Mouse (Mus musculus): Measurements from ENCODE around the gene Ncapd3. TPM values are rescaled to one million over a fixed set of nuclear protein-coding genes. Genes with fewer than 3 reads are reported as not detected.

Ncapd3 gene
- polyA plus RNA-seq, 1 experiment from 2014 or later, result 27.8 TPM

DNA sequence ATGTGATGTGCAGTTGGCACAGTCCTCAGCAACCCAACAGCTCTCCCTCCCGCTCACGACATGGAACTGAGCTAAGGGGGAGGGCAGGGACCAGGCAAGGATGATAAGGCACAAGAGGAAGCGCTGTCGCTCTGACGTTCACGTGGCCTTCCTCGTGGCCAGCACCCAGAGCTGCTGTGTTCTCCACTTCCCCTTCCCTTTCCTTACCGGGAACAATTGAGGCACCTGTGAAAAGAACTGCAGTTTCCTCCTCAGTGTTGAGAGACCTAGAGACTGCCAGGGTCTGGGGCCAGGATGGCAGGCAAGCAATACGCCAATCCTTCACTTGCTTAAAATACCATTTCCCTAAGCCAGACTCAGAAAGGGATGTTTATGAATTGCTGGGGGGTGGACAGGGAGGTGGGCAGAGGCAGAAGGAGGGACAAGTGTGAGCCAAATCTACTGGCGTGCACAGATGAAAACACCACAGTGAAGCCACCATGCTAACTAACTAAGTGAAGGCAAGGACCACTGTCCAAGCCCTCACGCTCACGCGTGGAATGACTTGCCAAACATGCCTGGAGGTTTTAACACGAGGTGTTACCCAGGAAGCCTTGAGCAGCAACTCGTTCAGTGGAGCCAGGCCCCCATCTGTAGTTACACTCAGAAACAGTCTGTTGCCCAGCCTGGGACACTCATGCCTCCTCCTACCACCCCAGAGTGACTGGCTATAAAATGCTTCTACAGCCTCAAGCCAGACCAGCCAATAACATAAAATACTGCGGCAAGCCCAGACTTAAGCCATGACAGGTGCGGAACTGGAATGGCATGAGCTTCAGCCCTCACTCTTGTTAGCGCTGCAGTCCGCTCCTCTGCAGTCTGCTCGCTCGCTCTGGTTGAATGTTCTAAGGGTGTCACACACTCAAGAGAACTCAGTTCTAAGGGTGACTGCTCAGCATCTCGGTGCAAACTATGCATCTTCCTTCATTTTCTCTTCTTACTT, 79.8 kb downstream of the Ncapd3 start:
- WGBS, result 80% methylated on average over 22 of the region's 22 CpGs
- Histone ChIP-seq H3K9me3 (replicated peaks) (no peaks in the 10 kb centered on the region), H3K27me3 (no peaks in the 10 kb centered on the region), H3K4me3 (no peak overlapping the region), H3K4me1 (peaks cover 6% of the 10 kb centered on the region; the same call in 1 of the 2 replicates), H3K27ac (no peak overlapping the region), H3K4me2 (replicated peaks) (no peak overlapping the region), H3K9ac (no peak overlapping the region), H3K36me3 (peaks cover 7% of the 10 kb centered on the region)
- ATAC-seq (ENCODE audit: low FRiP score), result no peak

- 73% methylated on average over 5 of the region's 5 CpGs for WGBS
- ATAC-seq (ENCODE audit: low FRiP score), result no peak
- no peak overlapping the region for H3K27ac ChIP-seq
Measured at GRCm38 (mm10) chr9:27110681-27111080, 80.7 kb downstream of the Ncapd3 start.

DNA sequence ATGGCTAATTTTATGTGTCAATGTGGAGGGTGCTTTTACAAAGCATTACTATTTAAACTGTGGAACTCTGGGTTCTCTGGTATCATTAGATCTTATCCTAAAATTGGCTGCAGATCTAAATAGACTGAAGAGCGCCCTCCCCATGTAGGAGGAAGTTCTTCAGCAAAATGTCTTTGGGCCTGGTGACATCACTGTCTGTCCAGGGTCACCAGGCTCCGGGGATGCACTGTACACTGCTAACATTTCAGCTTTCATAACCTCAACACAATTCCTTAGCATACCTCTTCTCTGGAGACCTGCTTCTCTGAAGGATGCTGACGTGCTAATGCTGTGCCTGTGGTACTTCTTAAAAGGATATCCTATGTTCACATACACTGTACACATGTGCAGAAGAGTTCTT, 81.8 kb downstream of the Ncapd3 start:
- no peak for ATAC-seq (ENCODE audit: low FRiP score)
- H3K27me3 ChIP-seq, result no peaks in the 10 kb centered on the region
- no peak overlapping the region for H3K4me3 ChIP-seq
- WGBS, result 90% methylated on average over 3 of the region's 3 CpGs
- H3K4me2 ChIP-seq (replicated peaks), result no peak overlapping the region
- H3K9me3 ChIP-seq (replicated peaks), result no peaks in the 10 kb centered on the region
- H3K9ac ChIP-seq, result no peak overlapping the region
- peaks cover 6% of the 10 kb centered on the region; the same call in 1 of the 2 replicates for H3K4me1 ChIP-seq
- H3K36me3 ChIP-seq, result no peaks in the 10 kb centered on the region
- H3K27ac ChIP-seq, result no peak overlapping the region

More at GRCm38 (mm10) chr9:27110681-27111080, 80.7 kb downstream of the Ncapd3 start:
- no peak overlapping the region for H3K4me3 ChIP-seq
- H3K4me1 ChIP-seq, result peaks cover 6% of the 10 kb centered on the region; the same call in 1 of the 2 replicates
- H3K4me2 ChIP-seq (replicated peaks), result no peak overlapping the region
- H3K27me3 ChIP-seq, result no peaks in the 10 kb centered on the region
- H3K9me3 ChIP-seq (replicated peaks), result no peaks in the 10 kb centered on the region
- H3K36me3 ChIP-seq, result no peaks in the 10 kb centered on the region
- no peak overlapping the region for H3K9ac ChIP-seq

DNA sequence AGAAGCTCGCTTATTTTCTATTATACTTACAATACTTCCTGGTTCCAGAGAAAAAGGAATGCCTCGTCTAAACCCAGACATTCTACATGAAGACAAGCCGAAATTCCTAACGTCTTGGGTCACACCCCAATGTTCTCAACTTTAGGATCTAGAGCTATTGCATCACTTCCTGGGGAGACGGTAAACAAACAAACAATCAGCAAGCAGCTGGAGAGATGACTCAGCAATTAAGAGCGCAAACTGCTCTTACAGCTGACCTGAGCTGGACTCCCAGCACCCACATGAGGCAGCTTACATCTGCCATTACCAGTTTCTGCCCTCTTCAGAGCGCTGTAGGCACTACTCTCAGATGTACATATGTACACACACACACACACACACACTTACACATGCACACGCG, 91.3 kb downstream of the Ncapd3 start:
- ATAC-seq (ENCODE audit: low FRiP score), result no peak
- no peak overlapping the region for H3K27ac ChIP-seq
- 88% methylated on average over 9 of the region's 9 CpGs for WGBS
- H3K9me3 ChIP-seq (replicated peaks), result no peaks in the 10 kb centered on the region
- no peak overlapping the region for H3K9ac ChIP-seq
- no peak overlapping the region for H3K4me2 ChIP-seq (replicated peaks)
- H3K4me1 ChIP-seq, result peaks cover 23% of the 10 kb centered on the region
- no peaks in the 10 kb centered on the region for H3K36me3 ChIP-seq
- no peak overlapping the region for H3K4me3 ChIP-seq
- no peaks in the 10 kb centered on the region for H3K27me3 ChIP-seq

- no peaks in the 10 kb centered on the region for H3K36me3 ChIP-seq
- H3K4me1 ChIP-seq, result peaks cover 23% of the 10 kb centered on the region
- 91% methylated on average over 4 of the region's 4 CpGs for WGBS
- no peak overlapping the region for H3K9ac ChIP-seq
- H3K4me2 ChIP-seq (replicated peaks), result no peak overlapping the region
- ATAC-seq (ENCODE audit: low FRiP score), result no peak
- H3K27ac ChIP-seq, result no peak overlapping the region
- no peaks in the 10 kb centered on the region for H3K27me3 ChIP-seq
- H3K9me3 ChIP-seq (replicated peaks), result no peaks in the 10 kb centered on the region
- no peak overlapping the region for H3K4me3 ChIP-seq
Measured at GRCm38 (mm10) chr9:27122076-27122475, 92.1 kb downstream of the Ncapd3 start.

- Histone ChIP-seq H3K27ac (no peak overlapping the region), H3K4me3 (no peak overlapping the region), H3K4me2 (replicated peaks) (no peak overlapping the region), H3K27me3 (no peaks in the 10 kb centered on the region), H3K9me3 (replicated peaks) (no peaks in the 10 kb centered on the region), H3K36me3 (no peaks in the 10 kb centered on the region), H3K4me1 (peaks cover 23% of the 10 kb centered on the region), H3K9ac (no peak overlapping the region)
- WGBS, result 52% methylated on average over 4 of the region's 4 CpGs
- ATAC-seq (ENCODE audit: low FRiP score), result no peak
Measured at GRCm38 (mm10) chr9:27122963-27123362, 93.0 kb downstream of the Ncapd3 start.

- 90% methylated on average over 2 of the region's 2 CpGs for WGBS
- no peak overlapping the region for H3K4me3 ChIP-seq
- H3K4me2 ChIP-seq (replicated peaks), result no peak overlapping the region
- ATAC-seq (ENCODE audit: low FRiP score), result no peak
- peaks cover 23% of the 10 kb centered on the region for H3K4me1 ChIP-seq
- no peak overlapping the region for H3K9ac ChIP-seq
- no peaks in the 10 kb centered on the region for H3K9me3 ChIP-seq (replicated peaks)
- H3K27me3 ChIP-seq, result no peaks in the 10 kb centered on the region
- H3K27ac ChIP-seq, result no peak overlapping the region
- 0 out of 2 replicates have a peak, but pooled peaks cover 3% of the 10 kb centered on the region for H3K36me3 ChIP-seq
Measured at GRCm38 (mm10) chr9:27123947-27124346, 94.0 kb downstream of the Ncapd3 start.

DNA sequence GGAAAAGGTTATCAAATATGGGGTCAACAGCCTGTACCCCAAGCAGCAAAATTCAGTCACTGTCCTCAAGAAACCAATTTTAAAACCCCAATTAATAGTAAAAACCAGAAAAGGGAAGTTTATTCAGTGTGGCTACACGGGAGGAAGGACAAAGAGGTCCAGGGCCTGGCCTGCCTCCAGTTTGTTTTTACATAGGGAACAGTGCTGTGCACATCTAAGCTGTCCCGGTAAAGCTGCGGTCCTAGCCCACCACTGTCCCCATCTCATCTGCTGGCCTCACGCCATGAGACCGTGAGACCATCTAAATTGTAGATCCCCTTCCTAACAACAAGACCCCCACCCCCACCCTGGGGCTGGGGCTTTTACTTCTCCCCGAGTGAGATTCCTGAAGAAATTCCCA, 95.5 kb downstream of the Ncapd3 start:
- no peak overlapping the region for H3K9ac ChIP-seq
- H3K4me1 ChIP-seq, result peaks cover 23% of the 10 kb centered on the region
- H3K27ac ChIP-seq, result no peak overlapping the region
- no peaks in the 10 kb centered on the region for H3K27me3 ChIP-seq
- H3K4me3 ChIP-seq, result no peak overlapping the region
- WGBS, result 46% methylated on average over 6 of the region's 6 CpGs
- 0 out of 2 replicates have a peak, but pooled peaks cover 3% of the 10 kb centered on the region for H3K36me3 ChIP-seq
- ATAC-seq (ENCODE audit: low FRiP score), result no peak
- no peak overlapping the region for H3K4me2 ChIP-seq (replicated peaks)
- H3K9me3 ChIP-seq (replicated peaks), result no peaks in the 10 kb centered on the region

- H3K4me1 ChIP-seq, result peaks cover 23% of the 10 kb centered on the region
- H3K4me2 ChIP-seq (replicated peaks), result no peak overlapping the region
- no peak overlapping the region for H3K9ac ChIP-seq
- ATAC-seq (ENCODE audit: low FRiP score), result no peak
- H3K27me3 ChIP-seq, result no peaks in the 10 kb centered on the region
- H3K9me3 ChIP-seq (replicated peaks), result no peaks in the 10 kb centered on the region
- WGBS, result 91% methylated on average over 6 of the region's 6 CpGs
- H3K4me3 ChIP-seq, result no peak overlapping the region
- H3K36me3 ChIP-seq, result 0 out of 2 replicates have a peak, but pooled peaks cover 3% of the 10 kb centered on the region
- H3K27ac ChIP-seq, result no peak overlapping the region
Measured at GRCm38 (mm10) chr9:27126543-27126942, 96.6 kb downstream of the Ncapd3 start.

- no peak overlapping the region for H3K4me2 ChIP-seq (replicated peaks)
- no peaks in the 10 kb centered on the region for H3K9me3 ChIP-seq (replicated peaks)
- H3K9ac ChIP-seq, result no peak overlapping the region
- H3K27ac ChIP-seq, result no peak overlapping the region
- peaks cover 13% of the 10 kb centered on the region for H3K4me1 ChIP-seq
- 0 out of 2 replicates have a peak, but pooled peaks cover 6% of the 10 kb centered on the region for H3K36me3 ChIP-seq
- ATAC-seq (ENCODE audit: low FRiP score), result no peak
- 91% methylated on average over 4 of the region's 4 CpGs for WGBS
- H3K27me3 ChIP-seq, result no peaks in the 10 kb centered on the region
- no peak overlapping the region for H3K4me3 ChIP-seq
Measured at GRCm38 (mm10) chr9:27128629-27129028, 98.7 kb downstream of the Ncapd3 start.

GRCm38 (mm10) chr9:27134410-27134809, 104.4 kb downstream of the Ncapd3 start:
- Histone ChIP-seq H3K9me3 (replicated peaks) (no peaks in the 10 kb centered on the region), H3K9ac (no peak overlapping the region), H3K4me1 (no peaks in the 10 kb centered on the region), H3K36me3 (peaks cover 3% of the 10 kb centered on the region; the same call in 1 of the 2 replicates), H3K4me3 (no peak overlapping the region), H3K27ac (no peak overlapping the region), H3K27me3 (no peaks in the 10 kb centered on the region), H3K4me2 (replicated peaks) (no peak overlapping the region)
- 81% methylated on average over 1 of the region's 1 CpGs for WGBS
- no peak for ATAC-seq (ENCODE audit: low FRiP score)

GRCm38 (mm10) chr9:27135372-27135771, 105.4 kb downstream of the Ncapd3 start:
- no peak overlapping the region for H3K4me2 ChIP-seq (replicated peaks)
- WGBS, result 92% methylated on average over 7 of the region's 7 CpGs
- ATAC-seq (ENCODE audit: low FRiP score), result no peak

More at GRCm38 (mm10) chr9:27135372-27135771, 105.4 kb downstream of the Ncapd3 start:
- no peak overlapping the region for H3K27ac ChIP-seq
- H3K4me1 ChIP-seq, result no peaks in the 10 kb centered on the region
- no peaks in the 10 kb centered on the region for H3K9me3 ChIP-seq (replicated peaks)
- H3K36me3 ChIP-seq, result peaks cover 7% of the 10 kb centered on the region
- no peak overlapping the region for H3K9ac ChIP-seq
- H3K27me3 ChIP-seq, result no peaks in the 10 kb centered on the region
- H3K4me3 ChIP-seq, result no peak overlapping the region

All from hindbrain, embryonic 12.5 days (tissue).